Mouse (Mus musculus) CD4-positive, CD25-positive, alpha-beta regulatory T cell, adult 2 months (primary cell): Measurements from ENCODE around the gene Ubfd1.

ENCODE experiments used
- DNase-seq: peaks from one replicate; pipeline ENCODE4 v3.0.0-alpha.2; 2012; ENCODE audit warnings: low read depth, low spot score

Ubfd1 gene

DNA sequence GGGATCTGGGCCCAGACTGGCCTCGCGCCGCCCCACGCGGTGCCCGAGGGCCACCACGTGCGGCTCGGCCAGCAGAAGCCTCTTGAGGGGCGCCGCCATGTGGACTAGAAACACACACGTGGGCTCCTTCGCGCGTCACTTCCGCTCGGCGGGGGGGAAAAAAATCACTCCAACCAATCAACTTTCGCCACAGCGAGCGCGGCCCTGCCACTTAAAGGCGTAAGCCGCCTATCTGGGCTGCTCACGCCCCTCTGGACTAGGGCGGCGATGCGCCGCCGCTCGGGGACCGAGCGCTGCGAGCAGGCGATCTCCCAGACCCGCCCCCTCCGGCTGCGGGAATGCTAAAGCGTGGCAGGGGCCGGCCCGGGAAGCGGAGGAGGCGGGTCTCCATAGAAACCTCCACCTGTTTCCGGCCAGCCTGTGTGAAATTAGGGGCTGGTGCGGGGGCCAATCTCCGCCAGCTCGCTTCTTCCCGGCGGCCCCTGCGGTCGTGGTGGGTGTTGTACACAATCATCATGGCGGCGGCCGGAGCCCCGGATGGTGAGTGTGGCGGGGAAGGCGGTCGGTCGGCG lies at the start of gene Ubfd1, which contains the start of gene Ears2:
Gene Ubfd1 (plus strand): TSS at position 231 of the 572 bp plus-strand sequence.
Gene Ears2 (minus strand): TSS at position 319 of the 572 bp plus-strand sequence.
- DNase-seq, result peak; percentile 94

DNA sequence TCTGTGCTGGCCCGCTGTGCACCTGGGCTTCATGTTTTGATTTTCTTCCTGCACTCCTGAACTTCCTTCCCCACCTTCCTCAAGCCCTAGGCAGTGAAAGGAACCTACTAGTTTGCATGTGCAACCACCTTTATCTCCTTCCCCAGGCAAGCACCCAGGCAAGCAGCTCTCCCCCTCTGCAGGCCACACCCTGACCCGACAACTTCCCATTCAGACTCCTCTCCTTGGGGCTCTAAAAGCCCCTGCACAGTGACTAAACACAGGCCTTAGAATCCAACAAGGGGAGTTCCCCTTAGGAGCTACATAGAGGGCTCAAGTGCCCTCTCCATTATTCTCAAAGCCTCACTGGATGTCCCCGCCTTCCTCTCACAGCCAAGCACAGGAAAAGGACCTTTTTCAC lies 48.7 kb upstream of the Ubfd1 start:
- no peak for DNase-seq

DNA sequence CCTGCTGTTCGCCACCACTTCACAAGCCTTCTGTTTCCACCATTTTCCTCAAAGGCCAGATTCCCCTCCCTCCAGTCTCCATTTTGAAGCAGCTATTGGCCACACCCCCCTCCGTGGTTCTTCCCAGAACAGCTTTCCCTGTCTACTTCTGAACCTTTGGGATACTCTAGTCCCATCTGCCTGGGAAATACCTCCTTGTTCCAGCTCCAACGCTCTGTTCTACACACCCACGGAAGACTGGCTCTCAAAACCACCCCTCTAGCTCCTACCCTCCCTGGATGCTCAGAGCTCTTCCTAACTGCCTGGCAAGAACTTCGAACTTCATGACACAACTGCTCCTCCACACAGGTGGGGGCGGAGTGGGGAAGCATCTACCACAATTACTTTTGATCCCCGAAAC lies 48.0 kb upstream of the Ubfd1 start:
- no peak for DNase-seq

DNA sequence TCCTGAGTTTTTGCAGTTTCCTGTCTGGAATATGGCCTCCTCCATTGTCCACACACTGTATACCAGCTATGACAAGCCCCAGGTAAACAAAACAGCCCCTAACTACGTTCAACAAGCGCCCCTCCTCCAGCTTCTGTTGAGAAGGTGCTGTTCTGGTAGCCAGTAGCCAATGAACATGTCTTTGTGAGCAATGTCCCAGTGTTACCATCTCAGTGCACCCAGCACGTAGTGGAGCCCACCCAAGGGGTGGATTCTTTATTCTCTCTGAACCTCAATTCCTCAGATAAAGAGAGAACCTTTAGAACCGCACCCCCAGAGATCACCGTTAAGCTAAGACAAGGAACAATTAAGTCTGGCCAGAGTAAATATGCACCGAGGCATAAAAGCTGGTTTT lies 46.7 kb upstream of the Ubfd1 start:
- no peak for DNase-seq

DNA sequence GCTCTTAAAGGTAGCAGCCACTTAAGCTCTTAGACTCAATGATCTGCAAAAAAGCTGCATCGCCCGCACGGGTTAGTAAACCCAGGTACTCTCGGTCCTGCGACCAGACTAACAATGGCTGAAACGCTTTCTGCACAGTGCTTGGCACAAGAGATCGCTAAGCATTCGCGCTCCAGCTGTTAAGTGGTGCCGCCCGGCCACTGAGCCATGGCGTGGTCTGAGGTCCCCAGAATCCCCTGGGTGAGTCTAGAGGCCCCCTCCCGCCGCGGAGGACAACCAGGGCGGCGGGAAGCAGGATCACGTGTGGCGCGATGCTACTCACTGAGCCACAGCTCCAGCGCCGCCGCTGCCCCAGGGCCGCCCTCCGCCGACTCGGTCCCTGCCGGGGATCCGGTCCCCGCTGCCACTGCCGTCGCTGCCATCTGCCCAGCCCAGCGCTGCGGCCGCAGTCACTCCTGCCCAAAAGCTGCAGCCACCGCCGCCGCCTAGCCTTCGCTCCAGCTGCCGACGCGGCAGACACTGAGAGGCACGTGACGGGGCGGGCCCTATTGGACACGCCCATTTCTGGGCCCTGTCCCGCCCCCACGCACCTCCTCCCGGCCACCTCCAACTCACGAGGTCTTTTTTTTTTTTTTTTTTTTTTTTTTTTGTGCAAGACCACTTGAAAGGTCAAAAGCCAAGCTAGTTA lies 46.2 kb upstream of the Ubfd1 start, which contains the start of gene Gga2:
Gene Gga2 (minus strand): TSS at position 556 of the 688 bp plus-strand sequence.
- DNase-seq, result peak; percentile 89

DNA sequence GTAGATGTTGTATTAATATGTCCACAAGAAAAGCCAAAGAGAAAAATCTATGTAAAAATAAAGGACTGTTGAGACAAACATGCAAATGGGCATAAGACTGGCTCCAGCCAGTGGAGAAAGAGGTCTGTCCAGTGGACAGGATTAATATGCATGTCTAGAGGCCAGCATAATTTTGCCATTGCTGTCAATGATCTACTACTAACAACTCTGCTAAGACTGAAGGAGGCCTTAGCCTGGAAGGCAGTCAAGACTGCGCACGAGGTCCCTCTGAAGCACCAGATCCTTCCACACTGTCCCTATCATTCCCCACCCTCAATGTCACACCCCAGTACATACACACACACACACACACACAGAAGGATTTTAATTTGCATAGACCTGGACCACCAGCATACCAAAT lies 44.8 kb upstream of the Ubfd1 start:
- no peak for DNase-seq

DNA sequence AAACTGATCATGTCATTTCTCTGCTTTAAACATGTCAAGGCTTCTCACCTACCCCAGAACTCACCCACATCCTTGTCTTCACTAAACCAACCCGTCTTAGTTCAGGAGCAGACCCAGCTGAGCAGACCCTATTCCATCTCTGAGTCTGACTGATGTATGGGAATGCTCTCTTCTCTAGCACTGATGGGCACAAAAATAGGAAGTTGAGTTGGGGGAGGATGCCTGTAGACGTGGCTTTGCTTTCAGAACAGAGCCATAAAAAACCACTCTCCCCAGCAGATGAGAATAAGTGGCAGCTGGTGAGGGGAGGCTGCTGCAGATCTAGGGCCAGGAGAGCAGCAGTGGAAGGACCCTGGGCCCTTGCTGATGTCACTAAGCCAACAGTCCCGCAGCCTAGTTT lies 33.6 kb upstream of the Ubfd1 start:
- DNase-seq, result no peak

DNA sequence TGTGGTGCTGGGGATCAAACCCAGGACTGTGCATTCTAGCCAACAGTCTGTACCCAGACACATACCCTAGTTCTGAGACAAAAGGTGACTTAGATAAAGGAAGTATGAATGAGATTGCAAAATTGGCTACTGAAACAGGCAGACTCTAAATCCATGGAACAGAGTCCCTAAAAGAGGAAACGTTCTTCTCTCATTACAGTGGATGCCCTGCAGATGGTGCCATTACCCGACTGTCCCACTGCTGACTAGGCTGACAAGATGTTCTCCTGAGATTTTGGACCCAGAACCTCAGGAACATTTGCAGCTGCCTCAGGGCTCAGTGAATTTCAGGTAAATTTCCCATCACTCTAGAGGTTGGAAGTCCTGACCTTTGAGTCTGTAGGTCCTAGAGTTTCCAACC lies 32.6 kb upstream of the Ubfd1 start:
- no peak for DNase-seq

DNA sequence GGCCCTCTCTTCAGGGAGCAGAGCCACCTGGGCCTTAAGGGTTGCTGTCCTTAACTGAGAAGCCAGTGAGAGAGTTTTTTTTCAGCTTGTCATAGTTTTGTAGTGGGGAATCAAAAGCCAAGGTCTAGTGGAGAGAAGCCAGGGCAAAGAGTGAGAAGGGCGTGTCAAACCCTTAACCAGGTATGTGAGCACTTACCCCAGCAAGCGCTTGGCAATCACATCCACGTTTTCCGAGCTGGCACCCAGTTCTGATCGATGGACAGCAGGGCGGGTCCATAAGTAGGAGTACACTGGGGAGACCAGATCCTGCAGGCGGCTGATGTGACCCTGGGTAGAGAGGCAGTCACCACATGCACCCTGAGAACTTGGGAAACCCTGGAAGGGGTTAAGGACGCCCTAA lies 22.9 kb upstream of the Ubfd1 start:
- no peak for DNase-seq

DNA sequence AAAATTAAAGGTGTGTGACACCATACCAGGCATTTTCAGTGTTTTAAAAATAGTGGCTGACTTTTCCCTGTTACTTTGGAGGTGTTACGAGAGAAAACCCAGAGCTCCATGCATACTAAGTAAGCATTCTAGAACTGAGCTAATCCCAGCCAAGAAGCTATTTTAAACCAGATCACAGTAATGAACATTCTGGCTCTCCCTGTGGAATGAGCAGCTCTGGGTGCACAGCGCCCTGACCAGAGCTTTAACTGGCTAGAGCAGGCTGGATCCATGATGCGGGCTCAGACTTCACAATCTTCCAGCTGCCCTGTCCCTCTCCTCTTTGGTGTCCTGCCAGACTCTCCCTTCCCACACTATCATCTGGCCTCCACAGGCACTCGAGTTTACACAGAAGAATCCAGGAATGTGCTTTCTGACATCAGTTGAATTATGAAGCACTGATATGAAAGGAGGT lies 21.8 kb upstream of the Ubfd1 start:
- DNase-seq, result no peak

DNA sequence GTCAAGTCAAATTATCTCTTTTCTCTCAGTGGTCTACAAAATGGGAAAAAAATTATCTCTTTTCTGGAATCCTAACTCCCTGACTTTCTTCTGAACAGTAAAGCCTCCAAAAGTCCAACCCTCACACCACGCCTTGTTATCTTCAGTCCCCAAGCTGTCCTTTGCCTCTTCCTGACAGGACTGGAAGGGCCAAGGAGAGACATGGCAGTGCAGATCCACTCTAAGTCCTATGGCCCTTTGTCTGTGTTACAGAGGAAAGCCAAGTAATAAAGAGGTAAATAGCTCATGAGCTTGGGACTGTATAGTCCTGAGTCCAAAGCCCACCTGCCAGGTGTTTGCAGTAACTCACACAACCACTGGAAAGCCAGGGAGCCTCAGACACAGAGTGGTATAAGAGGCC lies 21.3 kb upstream of the Ubfd1 start:
- no peak for DNase-seq

DNA sequence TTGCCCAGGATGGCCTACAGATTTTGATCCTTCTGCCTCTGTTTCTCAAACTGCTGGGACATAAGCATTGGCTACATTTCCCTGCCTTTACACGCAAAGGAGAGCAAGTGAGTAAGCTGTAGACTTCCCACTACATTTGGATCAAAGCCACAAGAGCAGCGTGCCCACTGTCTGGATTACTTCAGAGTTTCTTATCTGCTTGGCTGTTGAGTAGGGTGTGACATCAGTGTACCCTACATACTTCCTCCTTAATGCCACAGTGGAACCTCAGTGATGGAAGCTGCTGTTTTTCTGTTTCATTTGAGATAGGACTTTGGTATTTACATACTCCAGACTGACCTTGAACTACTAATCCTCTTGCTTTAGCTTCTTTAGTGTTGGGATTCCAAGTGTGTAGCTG lies 20.2 kb upstream of the Ubfd1 start:
- DNase-seq, result no peak

DNA sequence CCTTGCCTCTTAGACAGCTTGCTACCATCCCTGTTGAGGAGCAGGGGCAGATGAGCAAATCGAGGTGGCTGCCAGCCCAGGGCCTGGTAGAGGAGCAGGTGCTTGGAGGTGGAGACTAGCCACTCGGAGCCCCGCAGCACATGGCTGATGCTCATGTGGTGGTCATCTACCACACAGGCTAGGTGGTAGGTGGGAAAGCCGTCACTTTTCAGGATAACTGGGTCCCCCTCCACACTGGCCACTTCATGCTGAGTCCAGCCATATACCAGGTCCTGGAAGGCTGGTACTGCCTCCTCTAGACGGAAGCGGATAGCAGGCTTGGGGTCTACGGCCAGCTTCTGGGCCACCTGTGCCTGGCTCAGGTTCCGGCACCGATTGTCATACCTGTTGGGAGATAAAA lies 18.8 kb upstream of the Ubfd1 start:
- DNase-seq, result no peak

DNA sequence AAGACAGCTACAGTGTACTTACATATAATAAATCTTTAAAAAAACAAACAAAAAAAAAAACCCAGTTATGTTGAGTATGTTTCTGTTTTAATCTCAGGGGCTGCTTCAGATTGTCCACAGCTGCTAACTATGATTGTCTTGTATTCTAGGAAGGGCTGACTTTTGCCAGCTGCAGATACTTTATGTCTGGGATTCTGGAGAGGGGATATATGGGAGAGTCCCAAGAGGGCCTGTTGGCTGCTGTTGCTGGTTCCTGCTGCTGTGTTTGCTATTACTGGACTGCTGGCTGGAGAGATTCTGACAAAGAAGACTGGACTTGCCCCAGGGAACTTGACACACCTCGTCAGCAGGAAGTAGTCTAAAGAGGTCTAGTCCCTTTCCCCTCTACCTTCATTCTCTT lies 16.1 kb upstream of the Ubfd1 start:
- no peak for DNase-seq

DNA sequence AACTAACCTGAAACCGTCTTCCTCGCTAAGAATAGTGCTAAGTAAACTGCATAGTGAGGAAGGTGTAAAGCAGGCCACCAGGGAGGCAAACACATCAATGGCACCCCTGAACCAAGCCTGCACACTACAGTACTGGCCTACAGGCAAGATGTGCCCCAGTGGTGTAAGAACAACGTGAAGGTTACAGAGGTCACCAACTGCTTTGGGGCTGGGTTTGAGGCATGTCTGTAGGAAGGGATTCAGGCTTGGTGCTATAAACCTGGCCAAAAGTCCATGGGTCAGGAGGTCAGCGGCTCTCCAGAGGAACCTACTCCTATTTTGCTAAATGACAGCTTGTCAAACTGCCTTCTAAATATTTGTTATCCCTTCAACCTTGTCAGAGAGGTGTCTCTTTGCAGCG lies 10.3 kb upstream of the Ubfd1 start:
- no peak for DNase-seq

DNA sequence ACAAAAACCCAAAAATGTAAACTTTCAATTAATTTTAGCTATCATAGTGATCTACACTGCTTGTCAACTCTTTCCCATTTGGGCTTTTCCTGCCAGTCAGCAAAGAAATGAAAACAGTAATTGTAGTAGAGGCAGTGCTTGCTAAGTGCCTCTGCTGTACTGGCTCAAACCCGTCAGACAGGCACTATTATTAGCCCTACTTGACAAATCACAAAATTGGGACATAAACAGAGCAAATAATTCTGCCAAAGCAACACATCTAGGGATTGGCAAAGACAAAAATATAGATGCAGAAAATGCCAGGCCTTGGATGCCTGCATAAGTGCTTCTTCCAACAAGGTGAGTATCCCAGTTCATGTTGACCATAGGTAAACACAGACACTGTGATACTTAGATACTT lies 1.3 kb upstream of the Ubfd1 start:
- DNase-seq, result no peak

DNA sequence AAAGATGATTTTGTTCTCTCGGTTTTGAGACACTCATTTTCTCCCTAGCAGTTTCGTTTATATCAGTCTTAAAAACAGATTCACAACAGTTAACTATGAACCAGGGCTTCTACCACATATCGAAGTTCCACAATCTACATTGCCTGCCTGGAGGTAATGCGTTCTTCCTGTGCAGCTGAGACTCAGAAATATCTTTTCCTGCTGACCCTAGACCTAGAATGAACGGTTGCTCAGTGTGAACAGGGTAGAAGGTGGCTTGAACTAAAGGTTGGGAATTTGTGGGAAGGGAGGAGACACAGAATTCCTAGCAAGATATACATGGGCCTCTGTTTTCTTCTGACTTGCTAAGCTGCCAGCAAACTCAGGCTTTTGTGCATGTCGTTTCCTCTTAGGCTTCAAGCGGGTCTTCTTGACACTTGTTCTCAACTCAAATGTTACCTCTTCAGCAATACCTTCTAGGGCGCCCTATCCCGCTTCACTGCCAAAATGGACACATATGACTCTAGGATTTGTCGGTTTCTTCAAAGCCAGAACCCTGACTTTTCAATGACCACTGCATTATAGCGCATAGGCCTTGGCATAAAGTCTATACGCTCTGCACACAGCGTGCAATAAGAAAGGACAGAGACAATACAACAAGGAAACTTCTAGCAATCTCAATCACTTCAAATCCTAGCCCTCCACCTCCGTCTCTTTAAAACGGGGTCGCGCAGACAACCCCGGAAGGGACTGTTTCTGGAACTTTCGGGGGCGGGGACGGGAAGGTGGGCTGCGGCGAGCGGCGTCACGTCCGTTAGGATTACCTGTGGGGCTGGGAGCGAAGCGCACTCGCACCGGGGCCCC lies 652 bp upstream of the Ubfd1 start:
- DNase-seq, result no peak

DNA sequence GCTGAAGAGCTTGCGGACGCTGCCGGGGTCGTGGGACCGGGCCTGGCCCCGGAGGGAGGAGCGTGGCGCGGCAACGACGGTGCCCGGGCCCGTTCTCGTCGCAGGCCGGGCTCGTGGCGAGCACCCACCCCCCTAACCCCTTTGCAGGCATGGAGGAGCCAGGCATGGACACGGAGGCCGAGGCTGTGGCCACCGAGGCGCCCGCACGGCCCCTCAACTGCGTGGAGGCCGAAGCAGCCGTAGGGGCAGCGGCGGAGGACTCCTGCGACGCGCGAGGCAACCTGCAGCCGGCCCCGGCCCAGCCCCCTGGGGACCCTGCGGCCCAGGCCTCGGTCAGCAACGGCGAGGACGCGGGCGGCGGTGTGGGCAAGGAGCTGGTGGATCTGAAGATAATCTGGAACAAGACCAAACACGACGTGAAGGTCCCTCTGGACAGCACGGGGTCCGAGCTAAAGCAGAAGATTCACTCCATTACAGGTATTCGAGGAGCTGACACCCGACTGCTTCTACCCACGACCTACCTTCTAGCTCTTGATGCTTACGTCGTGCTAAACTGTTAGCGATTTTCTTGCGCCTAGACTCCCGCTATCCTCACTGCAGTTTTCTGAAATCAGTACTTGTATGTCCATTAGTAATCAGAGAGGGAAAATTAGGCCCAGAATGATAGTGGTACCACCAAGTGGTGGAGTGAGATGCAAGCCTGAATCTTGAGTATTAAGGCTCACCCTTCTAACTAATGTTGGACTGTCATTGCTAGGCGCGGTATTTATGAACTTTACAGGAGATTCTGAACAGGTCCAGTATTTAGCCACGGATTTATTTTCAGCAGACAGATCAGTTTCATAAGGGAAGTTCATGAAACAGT lies 774 bp downstream of the Ubfd1 start:
- peak; percentile 30 for DNase-seq

DNA sequence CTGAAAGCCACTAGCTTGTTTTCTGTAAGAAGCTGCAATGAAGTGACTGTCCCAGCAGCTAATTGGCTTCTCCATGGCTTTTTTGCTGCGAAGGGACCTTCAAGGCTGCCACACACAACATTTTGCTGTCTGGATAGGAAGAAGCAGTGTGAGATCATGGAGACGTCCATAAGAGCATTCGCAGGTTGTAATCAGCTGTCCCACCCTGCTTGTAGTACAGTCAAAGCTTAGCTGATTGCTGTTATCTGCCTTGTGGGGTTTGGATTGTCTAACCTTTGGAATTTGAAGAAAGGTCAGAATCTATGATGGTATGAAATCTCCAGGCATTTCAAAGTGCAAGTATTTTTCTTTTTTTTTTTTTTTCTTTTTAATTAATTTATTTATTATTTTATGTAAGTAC lies 7.4 kb downstream of the Ubfd1 start:
- no peak for DNase-seq

DNA sequence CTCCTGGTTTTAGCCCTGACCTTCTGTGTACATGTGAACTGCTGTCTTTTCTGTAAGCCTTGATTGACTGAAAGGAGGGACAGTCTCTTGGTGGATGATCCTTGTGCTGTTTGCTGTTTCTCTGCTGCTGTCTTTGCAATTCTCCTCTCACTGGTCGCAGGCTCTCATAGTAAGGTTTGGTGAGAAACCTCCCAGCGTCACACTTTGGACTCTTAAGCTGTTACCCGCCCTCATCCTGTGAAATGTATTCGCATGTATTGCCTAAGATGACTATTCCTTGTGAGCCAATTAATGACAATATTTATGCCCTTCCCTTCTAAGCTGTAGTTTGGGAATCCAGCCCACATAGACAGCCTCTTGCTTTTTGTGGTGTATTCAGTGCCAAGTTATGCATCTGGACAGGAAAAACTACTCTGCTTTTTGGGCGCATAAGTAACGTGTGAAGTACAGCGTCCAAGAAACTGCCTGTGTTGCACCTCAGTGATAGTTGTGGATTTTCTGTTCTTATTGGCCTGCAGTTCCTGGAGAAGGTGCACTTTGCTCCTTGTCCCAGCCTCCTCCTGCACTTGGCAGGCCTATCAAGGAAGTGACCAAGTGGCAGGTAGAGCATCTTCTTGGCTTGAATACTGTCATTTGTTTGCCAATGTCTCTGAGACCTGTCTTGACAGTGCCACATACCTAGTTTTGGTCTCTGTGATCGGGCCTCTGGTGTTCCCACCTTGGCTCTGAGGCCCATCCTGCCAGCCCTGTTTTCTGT lies 13.0 kb downstream of the Ubfd1 start:
- DNase-seq, result no peak

DNA sequence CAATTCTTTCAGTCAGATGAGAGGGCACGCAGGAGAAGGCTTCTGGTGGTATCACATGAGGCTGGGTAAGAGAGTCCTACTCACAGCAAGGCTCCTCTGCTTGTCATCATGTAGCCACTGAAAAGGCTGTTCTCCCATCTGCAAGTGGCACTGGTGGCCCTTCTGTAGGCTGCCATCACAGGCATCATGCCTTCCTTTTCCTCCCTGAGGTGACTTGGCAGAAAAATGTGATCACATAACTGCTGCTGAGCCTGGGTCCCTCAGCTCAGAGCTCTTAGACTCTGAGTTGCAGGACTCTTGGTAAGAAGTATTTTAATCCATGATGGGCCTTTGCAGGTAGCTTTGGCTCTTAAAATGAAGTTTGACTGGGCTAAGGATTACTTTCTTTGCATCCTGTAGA lies 14.1 kb downstream of the Ubfd1 start:
- DNase-seq, result no peak
